Mouse (Mus musculus): Measurements from ENCODE around the gene Gp1ba. TPM values are rescaled to one million over a fixed set of nuclear protein-coding genes. Genes with fewer than 3 reads are reported as not detected.

The Gp1ba gene
- polyA plus RNA-seq, 1 experiment from 2014 or later = 2.8 TPM

- H3K9ac ChIP-seq = peak overlapping the region; percentile 47
- WGBS (ENCODE audit: insufficient replicate concordance) = 29% methylated on average over 7 of the region's 7 CpGs
- H3K36me3 ChIP-seq = no peaks in the 10 kb centered on the region
- H3K9me3 ChIP-seq (replicated peaks) = no peaks in the 10 kb centered on the region
- peak overlapping the region; percentile 63 for H3K27ac ChIP-seq
- H3K4me3 ChIP-seq (replicated peaks) = no peak overlapping the region
- ATAC-seq (ENCODE audit: low read depth) (0 out of 2 replicates have a peak, but pooled peaks have one; percentile 42), DNase-seq (no peak)
- no peak overlapping the region; the same call in 1 of the 2 replicates for H3K4me2 ChIP-seq
- peaks cover 13% of the 10 kb centered on the region for H3K4me1 ChIP-seq (replicated peaks)
- H3K27me3 ChIP-seq = no peaks in the 10 kb centered on the region
These were observed 8.8 kb upstream of the Gp1ba start for GRCm38 (mm10) chr11:70630129-70630528.

GRCm38 (mm10) chr11:70635601-70636000 lies 3.3 kb upstream of the Gp1ba start:
- H3K9ac ChIP-seq = no peak overlapping the region
- no peak overlapping the region for H3K4me3 ChIP-seq (replicated peaks)
- DNase-seq = no peak
- peaks cover 47% of the 10 kb centered on the region for H3K4me1 ChIP-seq (replicated peaks)
- no peaks in the 10 kb centered on the region for H3K36me3 ChIP-seq
- H3K27ac ChIP-seq = no peak overlapping the region; the same call in 1 of the 2 replicates
- whole genome bisulfite sequencing (ENCODE audit: insufficient replicate concordance) = 69% methylated on average over 4 of the region's 4 CpGs
- H3K27me3 ChIP-seq = no peaks in the 10 kb centered on the region
- H3K4me2 ChIP-seq = no peak overlapping the region
- no peak for ATAC-seq (ENCODE audit: low read depth)
- H3K9me3 ChIP-seq (replicated peaks) = no peaks in the 10 kb centered on the region

- peak overlapping the region; percentile 89 for H3K27ac ChIP-seq
- H3K9ac ChIP-seq = peak overlapping the region; percentile 67
- no peaks in the 10 kb centered on the region for H3K27me3 ChIP-seq
- DNase-seq = no peak
- WGBS (ENCODE audit: insufficient replicate concordance) = 70% methylated on average over 1 of the region's 1 CpGs
- no peaks in the 10 kb centered on the region for H3K9me3 ChIP-seq (replicated peaks)
- H3K4me2 ChIP-seq = peak overlapping the region; percentile 65; the same call in 1 of the 2 replicates
- no peak for ATAC-seq (ENCODE audit: low read depth)
- H3K36me3 ChIP-seq = no peaks in the 10 kb centered on the region
- no peak overlapping the region for H3K4me3 ChIP-seq (replicated peaks)
- peaks cover 57% of the 10 kb centered on the region for H3K4me1 ChIP-seq (replicated peaks)
These were observed 1.2 kb upstream of the Gp1ba start for GRCm38 (mm10) chr11:70637764-70638163.

GRCm38 (mm10) chr11:70638293-70638692 lies 629 bp upstream of the Gp1ba start:
- Histone ChIP-seq H3K4me1 (replicated peaks) (peaks cover 57% of the 10 kb centered on the region), H3K36me3 (no peaks in the 10 kb centered on the region), H3K27me3 (no peaks in the 10 kb centered on the region), H3K4me3 (replicated peaks) (peak overlapping the region; percentile 39), H3K4me2 (peak overlapping the region; percentile 65), H3K9ac (peak overlapping the region; percentile 67), H3K9me3 (replicated peaks) (no peaks in the 10 kb centered on the region), H3K27ac (peak overlapping the region; percentile 89)
- DNase-seq = no peak
- WGBS (ENCODE audit: insufficient replicate concordance) = 31% methylated on average over 1 of the region's 1 CpGs
- ATAC-seq (ENCODE audit: low read depth) = peak; percentile 13; the same call in 1 of the 2 replicates

GRCm38 (mm10) chr11:70639976-70640375 lies 1.1 kb downstream of the Gp1ba start:
- H3K27me3 ChIP-seq = no peaks in the 10 kb centered on the region
- 69% methylated on average over 8 of the region's 8 CpGs for WGBS (ENCODE audit: insufficient replicate concordance)
- peaks cover 11% of the 10 kb centered on the region for H3K36me3 ChIP-seq
- peak overlapping the region; percentile 89; the same call in 1 of the 2 replicates for H3K27ac ChIP-seq
- peak overlapping the region; percentile 65 for H3K4me2 ChIP-seq
- ATAC-seq (ENCODE audit: low read depth) (no peak), DNase-seq (no peak)
- H3K9me3 ChIP-seq (replicated peaks) = no peaks in the 10 kb centered on the region
- peak overlapping the region; percentile 39; the same call in 1 of the 2 replicates for H3K4me3 ChIP-seq (replicated peaks)
- peaks cover 60% of the 10 kb centered on the region for H3K4me1 ChIP-seq (replicated peaks)
- H3K9ac ChIP-seq = peak overlapping the region; percentile 67

- no peak overlapping the region; the same call in 1 of the 2 replicates for H3K4me3 ChIP-seq (replicated peaks)
- DNase-seq = no peak
- H3K9ac ChIP-seq = 0 out of 2 replicates have a peak overlapping the region, but pooled peaks have one; percentile 7
- WGBS (ENCODE audit: insufficient replicate concordance) = 59% methylated on average over 7 of the region's 7 CpGs
- H3K27ac ChIP-seq = peak overlapping the region; percentile 37
- no peak overlapping the region for H3K4me2 ChIP-seq
- ATAC-seq (ENCODE audit: low read depth) = no peak
- H3K9me3 ChIP-seq (replicated peaks) = no peaks in the 10 kb centered on the region
- no peaks in the 10 kb centered on the region for H3K27me3 ChIP-seq
- peaks cover 19% of the 10 kb centered on the region for H3K36me3 ChIP-seq
- peaks cover 73% of the 10 kb centered on the region for H3K4me1 ChIP-seq (replicated peaks)
These were observed 2.3 kb downstream of the Gp1ba start for GRCm38 (mm10) chr11:70641241-70641640.

GRCm38 (mm10) chr11:70643051-70643450 lies 4.1 kb downstream of the Gp1ba start:
- no peak for ATAC-seq (ENCODE audit: low read depth)
- H3K4me1 ChIP-seq (replicated peaks) = peaks cover 62% of the 10 kb centered on the region
- no peak overlapping the region for H3K4me3 ChIP-seq (replicated peaks)
- DNase-seq = no peak
- 81% methylated on average over 6 of the region's 6 CpGs for WGBS (ENCODE audit: insufficient replicate concordance)
- no peaks in the 10 kb centered on the region for H3K27me3 ChIP-seq
- H3K27ac ChIP-seq = 0 out of 2 replicates have a peak overlapping the region, but pooled peaks have one; percentile 6
- peaks cover 19% of the 10 kb centered on the region for H3K36me3 ChIP-seq
- H3K9ac ChIP-seq = no peak overlapping the region
- no peaks in the 10 kb centered on the region for H3K9me3 ChIP-seq (replicated peaks)
- H3K4me2 ChIP-seq = 0 out of 2 replicates have a peak overlapping the region, but pooled peaks have one; percentile 5

GRCm38 (mm10) chr11:70644564-70645103 lies 5.7 kb downstream of the Gp1ba start:
- peaks cover 30% of the 10 kb centered on the region for H3K36me3 ChIP-seq
- H3K27me3 ChIP-seq = no peaks in the 10 kb centered on the region
- H3K27ac ChIP-seq = no peak overlapping the region
- peak overlapping the region; percentile 99; the same call in 1 of the 2 replicates for H3K9ac ChIP-seq
- ATAC-seq (ENCODE audit: low read depth) (no peak), DNase-seq (no peak)
- H3K4me1 ChIP-seq (replicated peaks) = peaks cover 62% of the 10 kb centered on the region
- peak overlapping the region; percentile 98; the same call in 1 of the 2 replicates for H3K4me2 ChIP-seq
- H3K4me3 ChIP-seq (replicated peaks) = no peak overlapping the region
- 88% methylated on average over 8 of the region's 8 CpGs for WGBS (ENCODE audit: insufficient replicate concordance)
- H3K9me3 ChIP-seq (replicated peaks) = no peaks in the 10 kb centered on the region

GRCm38 (mm10) chr11:70645461-70646258 lies 6.7 kb downstream of the Gp1ba start:
- Histone ChIP-seq H3K27me3 (no peaks in the 10 kb centered on the region), H3K4me2 (peak overlapping the region; percentile 98), H3K36me3 (peaks cover 40% of the 10 kb centered on the region), H3K9ac (peak overlapping the region; percentile 99), H3K9me3 (replicated peaks) (no peaks in the 10 kb centered on the region), H3K27ac (peak overlapping the region; percentile 99), H3K4me3 (replicated peaks) (peak overlapping the region; percentile 85), H3K4me1 (replicated peaks) (peaks cover 62% of the 10 kb centered on the region)
- WGBS (ENCODE audit: insufficient replicate concordance) = 81% methylated on average over 12 of the region's 12 CpGs
- DNase-seq (no peak), ATAC-seq (ENCODE audit: low read depth) (no peak)

- Histone ChIP-seq H3K4me2 (peak overlapping the region; percentile 98), H3K27me3 (no peaks in the 10 kb centered on the region), H3K9me3 (replicated peaks) (no peaks in the 10 kb centered on the region), H3K4me3 (replicated peaks) (peak overlapping the region; percentile 85), H3K27ac (peak overlapping the region; percentile 99), H3K36me3 (peaks cover 46% of the 10 kb centered on the region), H3K9ac (peak overlapping the region; percentile 99), H3K4me1 (replicated peaks) (peaks cover 62% of the 10 kb centered on the region)
- DNase-seq (no peak), ATAC-seq (ENCODE audit: low read depth) (no peak)
- WGBS (ENCODE audit: insufficient replicate concordance) = 27% methylated on average over 3 of the region's 3 CpGs
These were observed 7.3 kb downstream of the Gp1ba start for GRCm38 (mm10) chr11:70646259-70646555.

Measured in liver, embryonic 13.5 days (tissue).